Mouse (Mus musculus) gastrocnemius, adult 2 months (tissue): Measurements from ENCODE around the gene Prmt8. TPM values are rescaled to one million over a fixed set of nuclear protein-coding genes. Genes with fewer than 3 reads are reported as not detected.

Source experiments
- DNase-seq: peaks from one replicate; pipeline ENCODE4 v3.0.0; 2022
- H3K27ac ChIP-seq: fragments of 200-600 bp; 2 replicates; pipeline ENCODE4 v1.8.1; 2022; ENCODE audit warnings: mild to moderate bottlenecking
- H3K4me3 ChIP-seq: fragments of 200-600 bp; 2 replicates; pipeline ENCODE4 v1.8.1; 2022; ENCODE audit warnings: mild to moderate bottlenecking, moderate library complexity
- CTCF ChIP-seq: fragments of 200-600 bp; IDR thresholded peaks from 2 replicates; pipeline ENCODE4 v1.8.1; 2022; ENCODE audit warnings: antibody characterized with exemption, mild to moderate bottlenecking, moderate library complexity
- intact Hi-C: fragments of 180-260 bp; cut with DNase I; formaldehyde crosslinking; loops from one replicate; pipeline ENCODE4 v1.15.1; 2025
- total RNA-seq, 2 experiments: library from RNA; stranded (reverse); gene quantifications; 2 replicates each; pipeline ENCODE4 v1.2.3; 2021

Gene Prmt8
- total RNA-seq, 2 experiments from 2014 or later = not detected

GRCm38 (mm10) chr6:127758264-127758663 lies 11.0 kb downstream of the Prmt8 start:
- intact Hi-C loops = no loop called here
- no peak for DNase-seq
- TF ChIP-seq CTCF = no peak
- Histone ChIP-seq H3K4me3 (no peak overlapping the region), H3K27ac (no peak overlapping the region)

GRCm38 (mm10) chr6:127757667-127758167 lies 11.6 kb downstream of the Prmt8 start:
- no peak overlapping the region for H3K27ac ChIP-seq
- DNase-seq = no peak
- no peak for TF ChIP-seq CTCF
- H3K4me3 ChIP-seq = no peak overlapping the region
- intact Hi-C loops = no loop called here

DNA sequence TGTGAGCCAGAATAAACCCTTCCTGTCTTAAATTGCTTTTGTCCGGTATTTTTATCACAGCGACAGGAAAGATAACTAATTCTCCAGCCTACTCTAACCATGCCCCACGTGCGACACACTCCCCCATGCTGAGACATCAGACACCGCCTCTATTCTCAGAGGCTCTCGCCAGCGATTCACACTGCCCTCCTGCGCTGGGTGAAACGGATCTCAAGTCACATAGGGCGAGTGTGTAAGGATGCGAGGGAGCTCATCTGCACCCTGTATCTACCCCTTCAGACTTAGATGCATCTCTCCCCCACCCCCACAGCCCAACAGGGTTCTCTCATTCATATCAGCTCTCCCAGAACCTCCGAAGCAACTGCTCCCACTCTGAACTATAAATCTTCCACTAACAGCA lies 12.4 kb downstream of the Prmt8 start:
- intact Hi-C loops = no loop called here
- H3K27ac ChIP-seq = no peak overlapping the region
- no peak for DNase-seq
- TF ChIP-seq CTCF = no peak
- H3K4me3 ChIP-seq = no peak overlapping the region

GRCm38 (mm10) chr6:127753228-127753627 lies 16.0 kb downstream of the Prmt8 start:
- intact Hi-C loops = no loop called here
- DNase-seq = no peak
- Histone ChIP-seq H3K4me3 (no peak overlapping the region), H3K27ac (no peak overlapping the region)
- TF ChIP-seq CTCF = no peak

GRCm38 (mm10) chr6:127752681-127753080 lies 16.6 kb downstream of the Prmt8 start:
- Histone ChIP-seq H3K4me3 (no peak overlapping the region), H3K27ac (no peak overlapping the region)
- intact Hi-C loops = no loop called here
- DNase-seq = no peak
- no peak for TF ChIP-seq CTCF

DNA sequence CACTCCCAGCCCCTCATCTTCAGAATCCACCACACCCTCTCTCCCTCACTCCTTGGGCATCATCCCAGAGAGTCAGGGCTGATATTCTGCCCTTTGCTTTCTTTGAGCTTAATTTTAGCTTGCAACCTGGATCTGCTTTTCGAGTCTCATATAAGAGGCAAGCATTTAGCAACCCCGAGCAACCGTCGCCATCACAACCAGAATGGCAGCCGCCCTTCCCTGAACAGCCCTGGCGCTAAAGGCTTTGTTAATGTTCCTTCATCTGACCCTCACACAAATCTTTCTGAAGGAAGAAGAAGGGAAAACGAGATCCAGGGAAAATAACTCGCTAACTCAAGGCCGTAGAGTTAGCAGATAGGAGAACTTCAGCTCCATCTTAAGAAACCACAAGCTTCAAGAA lies 17.8 kb downstream of the Prmt8 start:
- Histone ChIP-seq H3K27ac (no peak overlapping the region), H3K4me3 (no peak overlapping the region)
- DNase-seq = no peak
- intact Hi-C loops = no loop called here
- TF ChIP-seq CTCF = no peak

GRCm38 (mm10) chr6:127748793-127749192 lies 20.5 kb downstream of the Prmt8 start:
- intact Hi-C loops = no loop called here

DNA sequence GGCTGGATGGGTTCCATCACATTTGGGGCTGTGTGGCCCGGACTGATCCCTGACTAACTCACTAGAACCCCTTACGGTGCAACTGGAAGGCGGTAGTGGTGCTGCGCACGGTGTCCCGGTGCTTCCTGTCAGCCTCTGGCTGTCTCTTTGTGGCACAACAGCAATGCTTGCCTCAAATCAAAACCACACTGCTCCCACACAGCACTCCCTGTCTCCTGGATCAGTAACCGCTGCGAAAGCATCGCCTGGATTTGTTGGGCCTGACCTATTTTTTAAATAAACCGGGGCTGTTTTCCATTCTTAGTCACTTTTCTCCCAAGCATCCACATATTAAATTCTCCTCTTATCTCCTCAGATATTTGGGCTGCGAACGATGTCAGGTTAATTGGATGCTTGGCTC lies 27.0 kb downstream of the Prmt8 start:
- TF ChIP-seq CTCF = no peak

More at GRCm38 (mm10) chr6:127748793-127749192, 20.5 kb downstream of the Prmt8 start:
- DNase-seq = no peak
- Histone ChIP-seq H3K4me3 (no peak overlapping the region), H3K27ac (no peak overlapping the region)
- TF ChIP-seq CTCF = no peak

GRCm38 (mm10) chr6:127741162-127741561 lies 28.1 kb downstream of the Prmt8 start:
- TF ChIP-seq CTCF = no peak
- no peak overlapping the region for H3K27ac ChIP-seq
- DNase-seq = no peak
- no peak overlapping the region for H3K4me3 ChIP-seq
- intact Hi-C loops = no loop called here

More for the DNA sequence above, 27.0 kb downstream of the Prmt8 start:
- H3K4me3 ChIP-seq = no peak overlapping the region
- intact Hi-C loops = no loop called here
- H3K27ac ChIP-seq = no peak overlapping the region
- no peak for DNase-seq

DNA sequence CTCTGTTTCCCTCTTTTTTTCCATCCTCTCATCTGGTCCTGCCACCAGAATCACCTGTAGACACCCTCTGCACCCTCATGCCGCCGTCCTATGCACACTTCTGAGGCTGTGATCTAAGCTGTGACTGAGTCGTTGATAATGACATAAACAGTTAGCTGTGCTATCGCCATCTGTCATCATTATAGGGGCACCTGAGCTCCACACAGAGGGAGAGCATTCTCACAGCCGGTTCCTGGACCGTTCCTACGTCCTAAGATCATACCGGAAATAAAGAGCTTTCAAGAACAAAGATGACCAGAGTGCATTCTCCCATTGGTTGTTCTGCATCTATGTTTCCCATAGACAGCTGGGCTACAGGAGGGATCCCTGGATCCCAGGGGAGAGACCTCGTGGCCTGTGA lies 28.6 kb downstream of the Prmt8 start:
- intact Hi-C loops = no loop called here
- Histone ChIP-seq H3K4me3 (no peak overlapping the region), H3K27ac (no peak overlapping the region)
- TF ChIP-seq CTCF = no peak
- DNase-seq = no peak

DNA sequence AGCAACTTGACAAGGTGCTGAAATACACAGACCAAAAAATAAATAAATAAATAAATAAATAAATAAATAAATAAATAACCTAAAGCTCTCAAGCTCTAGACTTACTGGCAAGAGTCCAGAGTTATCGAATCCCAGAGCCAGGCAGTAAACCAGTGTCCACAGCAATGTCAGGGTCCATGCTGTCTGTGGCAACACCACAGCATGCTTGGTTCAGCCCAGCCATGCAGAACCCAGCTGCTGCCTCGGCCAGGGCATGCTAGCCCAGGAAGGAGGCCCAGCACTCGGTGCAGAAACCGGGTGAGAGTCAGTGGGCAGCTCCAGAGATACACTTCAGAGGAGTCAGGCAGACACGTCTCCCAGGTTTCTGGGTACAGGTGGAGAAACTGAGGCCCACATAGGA lies 29.4 kb downstream of the Prmt8 start:
- TF ChIP-seq CTCF = no peak
- intact Hi-C loops = no loop called here
- H3K27ac ChIP-seq = no peak overlapping the region

DNA sequence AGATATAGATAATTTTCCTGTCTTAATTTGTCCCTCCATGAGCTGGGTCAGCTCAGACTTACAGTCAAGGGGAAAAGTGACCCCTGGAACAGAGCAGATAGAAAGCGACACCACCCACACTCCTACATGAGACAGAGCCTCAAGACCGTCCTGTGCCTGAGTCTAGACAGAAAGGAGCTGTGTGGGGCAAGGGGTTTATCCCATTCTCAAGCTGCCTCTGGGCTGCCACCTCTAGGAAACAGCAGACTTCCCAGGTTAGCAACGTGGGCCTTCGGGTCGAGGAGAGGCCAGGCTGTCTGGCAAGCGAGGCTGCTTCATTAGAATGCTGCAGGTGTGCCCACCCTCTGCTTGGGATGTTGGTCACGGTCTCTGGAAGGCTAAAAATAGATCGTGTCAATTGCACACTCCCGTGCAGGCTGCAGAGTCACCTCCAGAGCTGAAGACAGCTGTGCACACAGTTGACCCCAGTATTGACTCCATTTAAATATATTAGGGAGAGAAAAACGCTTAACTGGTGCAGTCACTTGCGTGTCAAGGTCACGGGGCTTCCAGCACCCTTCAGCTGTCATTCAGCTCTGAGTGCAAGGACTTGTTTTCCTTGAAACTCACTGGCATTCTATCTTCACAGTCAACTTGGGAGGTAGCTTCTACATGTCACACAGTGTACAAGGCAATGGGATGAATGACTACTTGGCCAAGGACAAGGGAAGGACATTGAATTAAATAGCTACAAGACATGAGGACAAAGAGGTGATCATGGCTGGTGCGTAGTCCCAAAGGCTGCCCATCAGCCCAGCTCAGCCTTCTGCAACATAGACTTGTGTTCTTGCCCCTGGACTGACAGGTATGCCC lies 33.9 kb downstream of the Prmt8 start:
- intact Hi-C loops = no loop called here
- H3K4me3 ChIP-seq = no peak overlapping the region
- H3K27ac ChIP-seq = no peak overlapping the region
- DNase-seq = no peak
- no peak for TF ChIP-seq CTCF

More for the DNA sequence above, 29.4 kb downstream of the Prmt8 start:
- no peak for DNase-seq
- H3K4me3 ChIP-seq = no peak overlapping the region

DNA sequence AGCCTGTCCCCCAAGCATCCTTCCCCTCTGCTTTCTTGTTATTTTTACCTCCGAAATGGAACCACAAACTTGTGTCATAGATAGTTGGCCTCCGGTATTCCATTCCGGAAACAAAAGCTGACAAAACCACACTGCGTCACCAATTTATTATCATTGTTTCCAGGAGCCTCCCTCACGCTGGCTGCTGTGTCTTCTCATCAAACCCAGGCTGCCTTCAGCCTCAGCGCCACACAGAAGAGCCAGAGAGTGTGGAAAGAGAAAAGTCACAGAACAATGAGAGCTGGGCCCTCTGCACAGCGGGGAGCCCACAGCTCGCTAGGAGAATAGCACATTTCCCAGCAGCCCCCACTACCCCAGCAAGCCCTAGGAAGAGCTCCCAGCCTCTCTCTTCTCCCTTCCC lies 46.1 kb downstream of the Prmt8 start:
- DNase-seq = no peak
- intact Hi-C loops = no loop called here
- H3K27ac ChIP-seq = no peak overlapping the region
- H3K4me3 ChIP-seq = no peak overlapping the region
- TF ChIP-seq CTCF = no peak

DNA sequence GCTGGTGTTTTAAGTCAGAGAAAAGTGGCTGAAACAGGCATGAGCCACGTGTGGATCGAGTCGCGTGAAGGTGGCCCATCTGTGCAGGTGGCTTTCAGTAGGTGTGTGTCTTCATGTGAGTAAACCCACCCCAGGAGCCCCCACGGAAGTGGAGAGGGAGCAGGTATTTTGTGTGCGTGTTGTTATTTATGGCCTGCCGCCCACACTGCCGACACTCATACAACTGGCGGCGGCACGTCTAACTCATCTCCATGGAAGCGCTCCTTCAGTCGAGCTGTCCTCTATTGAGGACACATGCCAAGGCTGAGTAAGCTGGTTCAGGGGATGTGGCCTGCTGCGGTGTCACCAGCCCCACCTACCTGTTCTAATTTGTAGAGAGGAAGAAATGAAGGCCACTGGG lies 49.4 kb downstream of the Prmt8 start:
- H3K27ac ChIP-seq = no peak overlapping the region
- DNase-seq = no peak
- H3K4me3 ChIP-seq = no peak overlapping the region
- intact Hi-C loops = no loop called here
- TF ChIP-seq CTCF = no peak
